Mouse (Mus musculus): Measurements from ENCODE around the gene Gm5678.

DNA sequence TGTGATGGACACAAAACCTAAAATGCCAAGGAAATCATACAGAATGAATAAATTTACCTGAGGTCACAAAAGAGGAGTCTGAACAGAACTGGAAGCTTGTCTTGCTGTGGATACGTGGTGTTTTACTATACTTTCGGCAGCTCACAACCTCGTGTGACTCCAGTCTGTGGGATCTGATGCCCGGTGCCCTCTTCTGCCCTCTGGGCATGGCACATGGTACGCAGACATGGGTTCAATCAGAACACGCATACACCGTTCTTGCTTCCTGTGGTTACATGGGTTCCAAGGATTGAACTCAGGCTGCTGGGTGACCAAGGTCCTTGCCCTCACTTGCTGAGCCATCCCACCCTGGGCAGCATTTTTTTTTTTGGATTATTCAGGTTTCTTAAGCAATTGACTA is 21.8 kb upstream of the Gm5678 start:
- no peak for TF ChIP-seq CTCF (conservative IDR thresholded peaks at IDR 0.05; ENCODE audit: low read length)
- TF ChIP-seq NANOG (IDR thresholded peaks at IDR 0.05; ENCODE audit: borderline replicate concordance, low read length) = no peak
- TF ChIP-seq POU5F1 (IDR thresholded peaks at IDR 0.05; ENCODE audit: borderline replicate concordance, low read length) = no peak

All from E14TG2a.4 (cell line).